Mouse (Mus musculus) left cerebral cortex, adult 2 months (tissue): ENCODE results near the gene Cobll1. TPM values are rescaled to one million over a fixed set of nuclear protein-coding genes. Genes with fewer than 3 reads are reported as not detected.

ENCODE experiments used
- DNase-seq, 2 experiments: peaks; one replicate each; pipeline ENCODE4 v3.0.0; 2021 to 2022; ENCODE audit warnings: low spot score in 2 of 2, mixed read lengths in 1 of 2; ENCODE audit errors: extremely low spot score in 1 of 2
- H3K27ac ChIP-seq: fragments of 200-600 bp; 2 replicates; pipeline ENCODE4 v1.8.1; 2022
- H3K4me3 ChIP-seq: fragments of 200-600 bp; 2 replicates; pipeline ENCODE4 v1.8.1; 2022
- CTCF ChIP-seq: fragments of 200-600 bp; IDR thresholded peaks from 2 replicates; pipeline ENCODE4 v1.8.1; 2022; ENCODE audit warnings: antibody characterized with exemption, mild to moderate bottlenecking, moderate library complexity
- intact Hi-C: fragments of 180-260 bp; cut with DNase I; formaldehyde crosslinking; loops from one replicate; pipeline ENCODE4 v1.15.1; 2025
- total RNA-seq, 2 experiments: library from RNA; stranded (reverse); gene quantifications; 2 replicates each; pipeline ENCODE4 v1.2.3; 2021

Cobll1 gene
- total RNA-seq, 2 experiments from 2014 or later = 7.0 to 7.1 TPM

DNA sequence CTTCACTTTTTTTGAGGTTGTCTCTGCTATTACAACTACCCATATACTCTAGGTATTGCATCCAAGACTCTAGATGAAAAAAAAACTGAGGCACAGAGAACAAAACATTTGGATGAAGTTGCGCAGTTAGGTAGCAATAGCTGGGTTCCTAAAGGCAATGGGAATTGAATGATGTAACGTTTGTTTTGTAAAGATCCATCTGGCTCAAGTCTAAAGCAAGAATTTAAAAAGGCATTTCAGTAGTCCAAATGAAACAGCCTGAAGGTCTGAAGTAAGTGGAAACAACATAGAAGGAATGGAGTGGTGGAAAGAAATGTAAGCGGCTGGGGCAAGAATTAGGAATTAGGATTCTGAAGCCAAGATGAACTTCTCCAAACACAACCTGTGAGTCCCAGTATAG lies 188.4 kb downstream of the Cobll1 start:
- no peak for TF ChIP-seq CTCF
- H3K4me3 ChIP-seq = no peak overlapping the region
- intact Hi-C loops = no loop called here
- no peak for DNase-seq
- H3K27ac ChIP-seq = no peak overlapping the region

DNA sequence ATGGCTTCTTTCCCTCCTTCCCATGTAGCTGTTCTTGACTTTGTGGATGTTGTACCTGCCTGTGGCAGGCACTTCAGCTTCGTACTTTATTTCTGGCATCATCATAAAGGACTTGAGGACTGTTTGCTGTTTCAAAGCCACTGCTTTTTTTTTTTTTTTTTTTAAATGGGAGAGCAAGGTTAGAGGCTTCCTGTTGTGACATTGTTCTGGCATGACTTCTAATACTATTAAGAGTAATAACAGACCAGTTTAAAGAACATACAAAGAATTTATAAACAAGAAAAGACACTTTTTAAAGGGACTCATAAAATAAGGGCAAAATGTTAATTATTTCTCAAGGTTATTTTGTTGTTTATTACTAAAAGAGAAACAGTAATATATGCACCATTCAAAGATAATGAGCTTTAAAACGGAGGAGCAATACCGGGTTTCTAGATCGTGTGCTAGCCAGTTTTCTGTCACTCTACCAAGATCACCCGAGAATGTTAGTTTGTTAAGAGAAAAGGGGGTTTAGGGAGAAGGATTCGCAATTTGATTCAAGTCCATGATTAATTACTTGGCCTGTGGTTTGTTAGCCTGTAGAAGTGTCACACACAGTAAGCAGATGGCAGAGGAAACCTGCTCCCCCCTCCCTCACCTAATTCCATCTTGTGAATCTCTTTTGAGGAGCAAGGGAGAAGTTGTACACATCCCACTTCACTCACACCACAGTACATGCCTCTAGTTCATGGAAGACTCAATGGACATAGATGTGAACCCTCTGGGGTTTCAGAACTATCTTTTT lies 190.8 kb downstream of the Cobll1 start:
- no peak for DNase-seq
- Histone ChIP-seq H3K4me3 (no peak overlapping the region), H3K27ac (no peak overlapping the region)
- intact Hi-C loops = no loop called here
- TF ChIP-seq CTCF = no peak

Other genes with a start within 250 kb of the Cobll1 start
- gene Grb14, start 214.4 kb downstream of the Cobll1 start, total RNA-seq = 10 to 100 TPM; 22.1 to 25.9 TPM
- 1 to 10 TPM; 2.3 to 2.6 TPM for gene Slc38a11, start 124.6 kb upstream of the Cobll1 start, total RNA-seq